Mouse (Mus musculus) olfactory bulb, adult 2 months (tissue): ENCODE results near the gene Fam161a. TPM values are rescaled to one million over a fixed set of nuclear protein-coding genes. Genes with fewer than 3 reads are reported as not detected.

Experiments used
- H3K27ac ChIP-seq: fragments of 200-500 bp; 2 replicates; pipeline ENCODE4 v1.5.1; 2012; ENCODE audit warnings: low read depth, low read length; ENCODE audit not compliant: insufficient read depth
- H3K4me1 ChIP-seq: fragments of 200-500 bp; 2 replicates; pipeline ENCODE4 v1.6.1; 2012; ENCODE audit warnings: low read length; ENCODE audit not compliant: control insufficient read depth, insufficient read depth
- H3K4me3 ChIP-seq: fragments of 200-500 bp; 2 replicates; pipeline ENCODE4 v1.5.1; 2012; ENCODE audit warnings: mild to moderate bottlenecking, low read depth, low read length, moderate library complexity; ENCODE audit not compliant: insufficient read depth
- CTCF ChIP-seq: fragments of 200-500 bp; IDR thresholded peaks from 2 replicates; pipeline ENCODE4 v1.5.1; 2012; ENCODE audit warnings: low read depth, mild to moderate bottlenecking, low read length, moderate library complexity; ENCODE audit not compliant: insufficient read depth
- POLR2A ChIP-seq: fragments of 200-500 bp; IDR thresholded peaks from 2 replicates; pipeline ENCODE4 v1.6.1; 2012; ENCODE audit warnings: mild to moderate bottlenecking, low read depth, low read length, moderate library complexity; ENCODE audit not compliant: insufficient read depth
- WGBS: fragments of 180-500 bp; shearing (Covaris S2); methylation state at CpG from one replicate; pipeline ENCODE4 v1.1.7; 2018; 5-methylcytosine and 5-hydroxymethylcytosine counted together
- polyA plus RNA-seq: library from polyadenylated mRNA; stranded (reverse); fragments of >200 nt; gene quantifications from 2 replicates; pipeline ENCODE4 v1.2.4, GENCODE M21; 2012; ENCODE audit warnings: low replicate concordance; ENCODE audit not compliant: missing spikeins, insufficient read depth, insufficient read length

The Fam161a gene
- polyA plus RNA-seq, 1 experiment: not detected

GRCm38 (mm10) chr11:23008181-23008823, 971 bp downstream of the Fam161a start:
- Histone ChIP-seq H3K27ac (peak overlapping the region; percentile 44), H3K4me3 (peak overlapping the region; percentile 65), H3K4me1 (peaks cover 4% of the 10 kb centered on the region; the same call in 1 of the 2 replicates)
- under 1% methylated on average over 40 of the region's 40 CpGs for WGBS
- TF ChIP-seq POLR2A: peak; percentile 24; the same call in 1 of the 2 replicates
- no peak; the same call in 1 of the 2 replicates for TF ChIP-seq CTCF

GRCm38 (mm10) chr11:23008824-23009200, 1.5 kb downstream of the Fam161a start:
- no peak overlapping the region for H3K4me3 ChIP-seq
- no peak for TF ChIP-seq CTCF
- no peak for TF ChIP-seq POLR2A
- WGBS: 24% methylated on average over 4 of the region's 4 CpGs
- no peak overlapping the region for H3K27ac ChIP-seq
- H3K4me1 ChIP-seq: peaks cover 4% of the 10 kb centered on the region; the same call in 1 of the 2 replicates

GRCm38 (mm10) chr11:23013096-23013495, 5.8 kb downstream of the Fam161a start:
- Histone ChIP-seq H3K4me1 (no peaks in the 10 kb centered on the region), H3K4me3 (no peak overlapping the region), H3K27ac (no peak overlapping the region)
- TF ChIP-seq POLR2A: no peak
- no peak for TF ChIP-seq CTCF
- WGBS: 97% methylated on average over 1 of the region's 1 CpGs

DNA sequence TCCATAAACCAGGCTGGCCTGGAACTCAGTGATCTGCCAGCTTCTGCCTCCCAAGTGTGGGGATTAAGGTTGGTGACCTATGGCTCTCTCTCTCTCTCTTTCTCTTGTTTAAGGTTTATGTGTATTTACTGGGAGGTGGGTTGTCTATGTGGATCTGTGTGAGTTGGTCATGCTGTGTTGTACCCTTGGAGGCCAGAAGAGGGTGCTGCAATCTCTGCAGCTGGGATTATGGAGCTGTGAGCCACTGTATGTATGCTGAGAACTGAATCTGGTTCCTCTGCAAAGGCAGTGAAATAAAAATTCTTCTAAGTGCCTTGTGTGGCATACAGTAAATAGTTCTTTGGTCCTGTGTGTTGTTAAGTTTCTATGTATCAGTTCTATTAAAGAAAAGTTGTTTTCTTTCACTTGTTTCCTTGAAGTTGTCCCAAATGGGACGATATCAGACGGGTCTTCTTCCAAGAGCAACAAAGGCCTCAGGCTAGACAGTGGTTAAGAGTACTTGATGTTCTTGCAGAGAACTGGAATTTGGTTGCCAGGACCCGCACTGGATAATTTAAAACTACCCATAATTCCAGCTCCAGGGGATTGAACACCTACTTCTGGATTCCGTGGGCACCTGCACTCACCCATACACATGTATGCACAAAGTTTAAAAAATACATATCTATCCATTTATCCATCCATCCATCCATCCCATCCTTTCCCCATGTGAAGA, 6.4 kb downstream of the Fam161a start:
- H3K4me3 ChIP-seq: no peak overlapping the region
- TF ChIP-seq CTCF (no peak), POLR2A (no peak)
- 90% methylated on average over 4 of the region's 4 CpGs for WGBS

GRCm38 (mm10) chr11:23014996-23015395, 7.7 kb downstream of the Fam161a start:
- WGBS: 77% methylated on average over 6 of the region's 6 CpGs
- Histone ChIP-seq H3K27ac (no peak overlapping the region), H3K4me1 (no peaks in the 10 kb centered on the region; the same call in 1 of the 2 replicates), H3K4me3 (no peak overlapping the region)
- no peak for TF ChIP-seq POLR2A
- no peak for TF ChIP-seq CTCF

More for the DNA sequence above, 6.4 kb downstream of the Fam161a start:
- Histone ChIP-seq H3K4me1 (no peaks in the 10 kb centered on the region), H3K27ac (no peak overlapping the region)

- Histone ChIP-seq H3K4me3 (no peak overlapping the region), H3K27ac (no peak overlapping the region), H3K4me1 (peaks cover 6% of the 10 kb centered on the region)
- WGBS: 94% methylated on average over 4 of the region's 4 CpGs
- no peak for TF ChIP-seq CTCF
These were observed 10.6 kb downstream of the Fam161a start for GRCm38 (mm10) chr11:23017943-23018342.

- Histone ChIP-seq H3K27ac (no peak overlapping the region), H3K4me1 (peaks cover 6% of the 10 kb centered on the region), H3K4me3 (no peak overlapping the region)
- WGBS: 58% methylated on average over 24 of the region's 24 CpGs
- no peak for TF ChIP-seq CTCF
- no peak for TF ChIP-seq POLR2A
These were observed 12.9 kb downstream of the Fam161a start for GRCm38 (mm10) chr11:23020116-23020770.

DNA sequence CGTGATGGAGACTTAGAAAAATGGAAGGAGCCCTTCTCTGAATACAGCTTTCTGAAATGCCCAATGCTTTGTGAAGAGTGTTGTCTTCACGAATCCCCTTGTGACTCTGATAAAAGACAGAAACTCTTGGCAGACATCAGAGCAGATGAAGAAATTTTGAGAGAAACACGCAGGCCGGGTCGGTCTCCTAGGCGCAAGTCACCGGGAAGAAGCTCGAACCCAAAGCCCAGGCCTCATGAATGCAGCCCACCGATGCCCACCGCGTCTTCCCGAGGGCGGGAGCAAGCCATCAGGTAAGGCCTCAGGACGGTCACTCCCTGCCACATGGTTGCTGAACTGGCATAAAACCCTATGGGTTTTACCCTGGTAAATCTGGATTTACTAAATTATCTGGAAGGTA, 13.5 kb downstream of the Fam161a start:
- no peak overlapping the region for H3K27ac ChIP-seq
- no peak for TF ChIP-seq POLR2A
- no peak for TF ChIP-seq CTCF
- peaks cover 6% of the 10 kb centered on the region for H3K4me1 ChIP-seq
- 94% methylated on average over 14 of the region's 14 CpGs for WGBS
- no peak overlapping the region for H3K4me3 ChIP-seq

GRCm38 (mm10) chr11:23023155-23023554, 15.8 kb downstream of the Fam161a start:
- no peak overlapping the region for H3K4me3 ChIP-seq
- no peak for TF ChIP-seq CTCF
- TF ChIP-seq POLR2A: no peak
- peaks cover 6% of the 10 kb centered on the region for H3K4me1 ChIP-seq
- 90% methylated on average over 2 of the region's 2 CpGs for WGBS
- H3K27ac ChIP-seq: no peak overlapping the region
